Mouse (Mus musculus) testis, adult 2 months (tissue): Measurements from ENCODE around the gene Snrpg.

ENCODE experiments used
- CTCF ChIP-seq: fragments of 200-500 bp; IDR thresholded peaks from 2 replicates; pipeline ENCODE4 v1.5.1; 2012; ENCODE audit warnings: low read depth, mild to moderate bottlenecking, inconsistent platforms, low read length, moderate library complexity; ENCODE audit not compliant: control insufficient read depth, insufficient read depth, insufficient replicate concordance
- POLR2A ChIP-seq: fragments of 200-500 bp; IDR thresholded peaks from 2 replicates; pipeline ENCODE4 v1.6.1; 2012; ENCODE audit warnings: low read depth, mild to moderate bottlenecking, inconsistent platforms, low read length, moderate library complexity; ENCODE audit not compliant: control insufficient read depth

GRCm38 (mm10) chr6:86426358-86426757, 55.3 kb downstream of the Snrpg start, which contains the start of gene Gm44790:
- TF ChIP-seq CTCF (no peak), POLR2A (no peak)
